Mouse (Mus musculus) gastrocnemius, postnatal 14 days (tissue): ENCODE data around the gene Mien1. TPM values are rescaled to one million over a fixed set of nuclear protein-coding genes. Genes with fewer than 3 reads are reported as not detected.
A peak's percentile ranks its signal among the peaks of the same experiment; 100 is the strongest.

Experiments
- DNase-seq: peaks from one replicate; pipeline ENCODE4 v3.0.0; 2021; ENCODE audit warnings: mixed read lengths
- intact Hi-C: fragments of 180-260 bp; cut with DNase I; formaldehyde crosslinking; loops from one replicate; pipeline ENCODE4 v1.15.1; 2025; ENCODE audit warnings: low total_unique reads
- long read RNA-seq, 2 experiments: library from polyadenylated mRNA; stranded (forward); transcript quantifications; one replicate each; pipeline ENCODE4 v2.0.0; 2021
- total RNA-seq, 2 experiments: library from RNA; stranded (reverse); gene quantifications; 2 replicates each; pipeline ENCODE4 v1.2.3; 2021

Gene Mien1
- 10 to 100 TPM; 27.7 to 30.3 TPM for total RNA-seq
- long read RNA-seq, experiment 1, transcript Mien1-201 (4 exons, 747 nt): major isoform, 12 of 17 reads
- long read RNA-seq, experiment 1, partial matches to known transcripts: 4 of 17 reads
- long read RNA-seq, experiment 1, other reads (novel, unspliced or antisense): 1 of 17 reads
- long read RNA-seq, experiment 2, transcript Mien1-201 (4 exons, 747 nt): major isoform, 18 of 20 reads
- long read RNA-seq, experiment 2, partial matches to known transcripts: 2 of 20 reads
- long read RNA-seq, experiment 2, other reads (novel, unspliced or antisense): 0 of 20 reads

DNA sequence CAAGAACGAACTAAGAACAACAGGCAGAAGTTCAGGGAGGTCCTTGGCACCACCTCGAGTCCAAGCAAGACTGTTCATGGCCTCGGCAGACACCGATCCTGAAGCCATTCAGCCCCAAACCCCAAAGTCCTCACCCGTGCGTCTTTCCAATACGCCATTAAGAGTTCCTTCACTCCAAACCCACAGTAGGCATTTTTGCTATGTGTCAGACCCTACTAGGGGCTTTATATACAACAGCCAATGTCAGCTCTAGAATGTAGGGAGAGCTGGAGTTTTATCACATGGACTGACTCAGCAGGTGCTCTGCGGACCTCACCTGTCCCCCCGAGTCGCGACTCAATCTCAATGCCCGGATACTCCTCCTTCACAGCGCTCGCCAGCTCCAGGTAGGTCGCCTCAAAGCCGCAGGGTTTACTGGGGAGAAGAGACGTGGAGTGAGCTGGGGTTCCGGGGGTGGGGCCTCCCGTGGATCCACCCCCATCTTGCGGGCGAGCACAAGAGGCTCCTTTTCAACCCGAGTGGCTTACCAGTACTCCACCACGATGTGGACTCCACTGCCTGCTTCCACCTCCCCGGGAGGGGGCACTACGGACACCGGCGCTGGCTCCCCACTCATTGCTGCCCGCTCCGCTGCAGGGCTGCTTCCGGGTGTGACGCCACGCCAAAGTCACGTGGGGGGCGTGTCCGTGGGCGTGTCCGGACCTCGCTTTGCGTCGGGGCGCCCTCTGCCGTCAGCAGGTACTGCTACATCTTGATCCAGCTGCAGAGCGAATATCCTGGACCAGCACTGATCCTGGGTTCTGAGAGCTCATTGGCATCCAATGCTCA lies at the start of gene Mien1:
TSS of gene Mien1 (minus strand) at position 661 of the 828 bp plus-strand sequence.
- intact Hi-C loops: loop anchor here (5.0 kb wide), 1 partner anchor 96 kb away; no protein-coding TSS in a partner anchor

DNA sequence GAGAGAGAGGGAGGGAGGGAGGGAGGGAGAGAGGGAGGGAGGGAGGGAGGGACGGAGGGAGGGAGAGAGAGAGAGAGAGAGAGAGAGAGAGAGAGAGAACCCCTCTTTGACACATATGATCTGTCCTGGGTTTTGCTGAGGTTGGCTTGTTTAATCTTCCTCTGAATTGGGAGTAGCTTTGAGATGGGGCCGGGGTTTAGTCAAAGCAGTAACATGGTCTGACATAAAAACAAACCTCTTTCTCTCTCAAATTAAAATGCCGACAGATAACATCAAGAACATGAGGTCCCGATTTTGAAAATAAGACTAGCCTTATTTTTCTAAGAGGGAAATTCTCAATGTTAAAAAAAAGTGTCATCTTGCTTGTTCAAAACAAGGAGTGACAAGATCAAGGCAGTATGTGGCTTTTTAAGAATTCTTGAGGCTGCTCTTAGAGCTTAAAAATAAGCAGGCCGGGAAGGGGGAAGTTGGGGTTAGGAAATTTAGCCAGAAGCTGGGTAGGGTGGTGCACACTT lies 48.8 kb upstream of the Mien1 start:
- intact Hi-C loops: no loop called here
- DNase-seq: no peak

More for the DNA sequence above, at the start of gene Mien1:
- DNase-seq: peak; percentile 94

GRCm38 (mm10) chr11:98485749-98486148 lies 47.0 kb upstream of the Mien1 start:
- intact Hi-C loops: no loop called here
- no peak for DNase-seq

DNA sequence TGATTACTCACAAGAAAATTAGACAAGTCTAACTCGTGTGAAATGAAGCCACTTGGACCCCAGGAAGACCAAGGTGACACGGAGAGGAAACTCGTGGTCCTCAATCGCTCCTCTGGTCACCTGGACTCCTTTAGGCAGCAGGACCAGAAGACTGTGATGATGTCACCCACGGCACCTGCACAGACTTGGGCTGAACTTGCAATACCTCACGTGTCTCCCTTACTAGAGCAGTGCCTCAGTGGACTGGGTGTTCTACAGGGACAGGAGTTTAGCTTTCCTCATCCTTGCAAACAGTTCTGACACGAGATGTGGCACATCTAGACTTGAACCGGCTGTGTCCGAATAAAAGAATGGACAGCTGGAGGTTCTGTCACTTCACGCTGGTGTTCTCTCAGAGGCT lies 43.3 kb upstream of the Mien1 start:
- DNase-seq: no peak
- intact Hi-C loops: no loop called here

GRCm38 (mm10) chr11:98481231-98481630 lies 42.4 kb upstream of the Mien1 start:
- no peak for DNase-seq
- intact Hi-C loops: no loop called here

GRCm38 (mm10) chr11:98479940-98480497 lies 41.2 kb upstream of the Mien1 start:
- intact Hi-C loops: no loop called here
- no peak for DNase-seq

GRCm38 (mm10) chr11:98479026-98479939 lies 40.5 kb upstream of the Mien1 start:
- no peak for DNase-seq
- intact Hi-C loops: no loop called here

DNA sequence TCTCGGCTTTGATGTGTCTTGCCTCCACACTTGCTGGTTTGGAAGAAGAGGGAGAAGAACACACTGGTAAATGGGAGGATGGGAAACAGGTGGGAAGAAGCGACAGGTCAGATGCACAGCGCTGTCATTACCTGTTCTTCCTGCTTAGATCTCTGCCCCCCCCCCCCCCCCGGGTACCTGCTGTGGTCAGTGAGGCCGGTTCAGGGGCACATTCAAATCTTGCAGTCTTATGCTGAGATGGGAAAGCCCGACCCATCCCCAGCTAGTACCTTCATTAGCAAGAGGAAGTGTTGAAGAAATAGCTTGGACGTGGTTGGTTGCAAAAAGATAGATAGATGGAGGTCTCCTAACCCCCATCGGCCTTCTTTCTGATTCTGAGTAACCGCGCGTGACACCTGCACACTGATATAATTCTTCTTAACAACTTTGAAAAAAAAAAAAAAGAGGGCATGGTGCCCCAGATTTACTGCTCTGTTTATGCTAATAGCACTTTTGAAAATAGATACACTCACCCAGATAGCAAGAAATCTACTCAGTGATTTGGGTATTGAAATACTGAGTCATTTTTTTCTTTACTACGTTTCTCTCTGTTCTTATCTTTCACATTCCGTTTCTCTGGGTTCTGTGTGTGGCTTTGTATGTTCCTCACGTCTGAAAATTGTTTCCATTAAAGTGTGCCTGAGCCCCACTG lies 38.4 kb upstream of the Mien1 start:
- intact Hi-C loops: no loop called here
- DNase-seq: no peak

DNA sequence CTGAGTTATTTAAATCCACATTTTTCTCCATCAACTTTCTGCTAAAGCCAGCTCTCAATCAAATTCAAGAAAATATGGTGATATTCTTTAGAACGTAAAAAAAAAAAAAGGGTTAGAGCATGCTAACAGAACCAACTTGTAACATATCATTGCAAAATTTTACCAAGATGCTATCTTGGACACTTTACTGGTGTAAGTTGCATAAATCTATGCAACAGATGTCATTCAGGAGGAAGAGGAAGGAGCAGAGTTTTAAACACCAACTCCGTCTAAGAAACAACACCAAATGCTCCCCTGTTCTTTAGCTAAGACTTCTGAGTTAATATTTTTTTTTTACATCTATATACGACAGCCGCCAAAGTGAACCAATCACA lies 37.6 kb upstream of the Mien1 start:
- intact Hi-C loops: no loop called here
- no peak for DNase-seq

DNA sequence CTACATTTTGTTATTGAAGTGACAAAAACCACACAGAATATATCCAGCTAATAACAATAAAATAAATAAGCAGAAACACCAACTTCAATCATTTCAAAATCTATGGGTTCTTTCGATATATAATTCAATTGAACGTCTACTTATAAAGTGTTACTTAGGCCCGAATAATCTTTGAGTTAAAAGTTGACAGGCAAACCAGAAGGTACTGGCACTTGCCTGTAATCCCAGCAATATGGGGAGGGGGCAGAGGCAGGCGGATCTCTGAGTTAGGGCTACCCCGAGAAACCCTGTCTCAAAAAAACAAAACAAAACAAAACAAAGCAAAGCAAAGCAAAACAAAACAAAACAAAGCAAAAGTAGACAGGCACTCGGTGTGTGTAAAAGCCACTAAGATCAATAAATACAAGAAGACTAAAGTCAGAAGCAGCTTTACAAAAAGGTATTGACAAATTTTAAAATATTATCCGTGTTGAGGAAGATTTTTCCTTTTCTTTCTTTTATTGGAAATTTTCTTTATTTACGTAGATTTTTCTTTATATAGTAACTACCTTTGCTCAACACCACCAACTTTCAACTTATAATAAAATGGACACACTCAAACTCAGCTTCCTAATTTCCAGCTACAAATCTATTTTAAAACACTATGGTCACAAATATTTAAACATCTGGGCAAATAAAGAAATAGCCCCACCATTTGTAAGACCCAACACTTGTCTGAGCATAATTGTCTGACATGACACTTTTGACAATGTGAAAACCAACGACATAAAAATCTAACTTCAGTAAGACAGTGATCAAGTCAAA lies 37.0 kb upstream of the Mien1 start:
- intact Hi-C loops: no loop called here
- DNase-seq: no peak

DNA sequence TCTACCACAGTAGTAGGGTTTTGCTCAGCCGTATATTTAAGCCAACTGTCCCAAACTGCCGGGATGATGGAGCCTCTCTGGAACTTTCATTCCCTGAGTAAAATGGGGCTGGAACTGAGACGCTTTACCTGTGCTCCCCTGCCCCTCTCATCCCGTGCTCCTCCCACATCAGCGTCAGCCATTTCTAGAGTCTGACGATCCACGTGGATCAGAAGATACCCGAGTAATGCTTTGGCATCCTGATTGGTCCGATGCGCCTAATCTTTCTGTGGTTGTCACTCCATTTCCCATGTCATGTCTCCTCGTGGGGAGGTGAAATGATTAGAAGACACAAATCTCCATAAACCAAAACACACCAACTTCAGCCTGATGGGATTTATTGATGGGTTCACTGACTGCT lies 36.2 kb upstream of the Mien1 start:
- no peak for DNase-seq
- intact Hi-C loops: no loop called here

GRCm38 (mm10) chr11:98473916-98474479 lies 35.2 kb upstream of the Mien1 start:
- intact Hi-C loops: no loop called here
- DNase-seq: no peak

DNA sequence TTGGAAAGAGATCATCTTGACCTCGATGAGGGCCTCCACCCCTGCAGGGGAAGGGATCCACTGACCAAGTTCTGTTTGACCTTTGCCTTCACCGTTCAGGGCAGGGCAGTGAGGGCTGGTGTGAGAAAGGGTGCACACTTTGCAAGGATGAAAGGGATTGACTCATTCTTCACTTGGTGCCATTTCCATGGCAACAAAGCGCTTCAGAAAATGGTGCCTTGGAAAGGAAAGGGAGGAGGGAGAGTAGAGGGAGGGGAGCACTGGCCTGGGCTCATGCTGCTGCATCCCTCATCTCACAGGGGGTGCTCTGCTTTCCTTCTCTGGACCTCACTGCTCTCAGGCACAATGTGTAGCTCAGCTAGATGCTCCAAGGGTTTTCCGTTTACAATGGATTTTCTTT lies 33.9 kb upstream of the Mien1 start:
- intact Hi-C loops: no loop called here

GRCm38 (mm10) chr11:98470795-98471194 lies 32.0 kb upstream of the Mien1 start:
- DNase-seq: no peak
- intact Hi-C loops: no loop called here

More for the DNA sequence above, 33.9 kb upstream of the Mien1 start:
- DNase-seq: no peak

GRCm38 (mm10) chr11:98469761-98470714 lies 31.2 kb upstream of the Mien1 start:
- intact Hi-C loops: no loop called here
- no peak for DNase-seq

DNA sequence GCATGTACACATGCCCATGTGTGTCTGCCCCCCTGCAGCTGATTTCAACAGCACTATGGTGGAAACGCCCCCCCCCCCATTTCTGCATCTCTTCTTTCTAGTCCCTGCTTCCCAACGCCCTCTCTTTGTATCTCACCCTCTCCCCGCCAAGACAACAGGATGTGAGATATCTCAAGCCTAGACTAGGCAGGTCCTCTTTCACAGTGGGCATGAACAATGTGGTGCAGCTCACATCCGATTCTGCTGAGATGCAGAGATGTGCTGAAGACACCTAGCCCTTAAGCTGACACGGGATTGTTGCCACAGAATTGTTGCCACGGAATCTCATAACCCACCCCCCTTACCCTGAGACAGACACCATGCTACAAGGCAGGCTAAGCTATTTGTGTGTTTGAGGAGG lies 25.7 kb upstream of the Mien1 start:
- intact Hi-C loops: no loop called here

GRCm38 (mm10) chr11:98463911-98464310 lies 25.1 kb upstream of the Mien1 start:
- DNase-seq: no peak
- intact Hi-C loops: no loop called here

More for the DNA sequence above, 25.7 kb upstream of the Mien1 start:
- no peak for DNase-seq
